Mouse (Mus musculus): Measurements from ENCODE around the gene Treh. TPM values are rescaled to one million over a fixed set of nuclear protein-coding genes. Genes with fewer than 3 reads are reported as not detected.
"Not testable (repeated sequence)": the region's sequence is repeated elsewhere in the genome, so short reads cannot be mapped to it uniquely, and the experiment has no call there.

Gene Treh
- not detected for total RNA-seq (2021)
- long read RNA-seq, experiment 1 = 0 reads
- long read RNA-seq, experiment 2 = 0 reads

DNA sequence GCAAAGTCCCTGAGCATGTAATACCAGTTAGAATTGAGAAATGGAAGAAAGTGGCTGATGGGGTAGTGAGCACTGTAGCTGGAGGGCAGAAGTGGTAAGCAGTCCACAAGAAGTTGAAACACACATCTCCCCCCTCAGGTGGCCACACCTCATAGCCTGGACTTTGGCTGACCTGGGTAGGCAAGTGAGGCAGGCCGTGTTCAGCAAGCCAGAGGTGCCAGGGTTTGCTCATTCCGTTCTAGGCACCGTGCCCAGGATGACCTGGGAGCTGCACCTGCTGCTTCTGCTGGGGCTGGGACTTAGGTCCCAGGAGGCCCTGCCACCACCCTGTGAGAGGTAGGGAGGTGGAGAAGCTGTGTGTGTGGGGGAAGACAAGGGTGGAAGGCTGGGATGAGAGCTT, at the start of gene Treh:
Gene Treh (plus strand): TSS at position 229 of the 400 bp plus-strand sequence.
- DNase-seq (ENCODE audit: low spot score in 2 of 2) = no peak

DNA sequence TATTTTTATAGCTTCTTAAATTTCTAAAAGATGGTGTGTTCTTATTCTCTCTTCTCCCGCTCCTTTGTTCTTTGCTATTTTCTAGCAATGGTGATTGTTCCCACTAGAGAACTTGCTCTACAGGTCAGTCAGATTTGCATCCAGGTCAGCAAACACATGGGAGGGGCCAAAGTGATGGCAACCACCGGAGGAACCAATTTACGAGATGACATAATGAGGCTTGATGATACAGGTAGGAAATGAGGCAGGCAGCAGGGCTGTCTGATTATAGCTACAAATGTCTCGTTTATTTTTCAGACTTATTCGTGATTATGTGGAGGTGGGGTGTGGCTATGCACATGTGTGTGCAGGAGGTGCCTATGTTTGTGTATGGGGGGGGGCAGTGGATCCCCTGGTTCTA, 48.6 kb upstream of the Treh start:
- DNase-seq (ENCODE audit: low spot score in 2 of 2) = no peak

DNA sequence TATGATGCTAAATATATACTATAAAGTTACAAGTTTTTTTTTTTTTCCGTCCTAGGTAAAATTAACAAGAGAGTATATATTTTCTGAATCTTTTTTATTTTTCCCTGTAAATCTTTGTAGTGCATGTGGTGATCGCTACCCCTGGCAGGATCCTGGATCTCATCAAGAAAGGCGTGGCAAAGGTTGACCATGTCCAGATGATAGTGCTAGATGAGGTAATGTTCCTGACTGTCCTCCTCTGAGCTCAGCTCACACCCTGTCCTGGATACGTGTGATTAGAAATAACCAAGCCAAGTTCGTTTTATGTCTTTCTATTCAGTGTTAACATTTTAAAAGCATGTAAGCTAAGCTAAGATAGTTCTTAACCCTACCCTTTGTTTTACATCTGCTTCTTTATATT, 46.8 kb upstream of the Treh start:
- no peak for DNase-seq (ENCODE audit: low spot score in 2 of 2)

- no peak for DNase-seq (ENCODE audit: low spot score in 2 of 2)
Observed at GRCm38 (mm10) chr9:44637551-44638169, 35.4 kb upstream of the Treh start.

DNA sequence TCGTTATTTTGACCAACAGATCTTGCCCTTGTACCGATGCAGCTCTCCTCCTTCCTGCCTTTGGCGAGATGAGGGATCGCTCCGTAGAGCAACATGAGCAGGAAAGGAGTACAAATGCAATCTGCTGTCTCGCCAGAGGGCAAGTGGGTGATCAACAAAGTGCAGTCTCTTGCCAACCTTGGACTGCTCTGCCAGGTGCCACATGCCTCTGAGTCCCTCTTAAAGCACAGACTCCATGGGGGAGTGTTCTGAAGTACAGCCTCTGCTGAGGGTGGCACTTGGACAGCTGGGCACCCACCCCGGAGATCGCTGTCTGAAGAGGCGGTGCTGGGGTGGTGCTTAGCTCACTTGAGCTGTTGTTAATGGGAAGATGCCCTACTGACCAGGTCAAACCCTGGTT, 34.3 kb upstream of the Treh start:
- DNase-seq (ENCODE audit: low spot score in 2 of 2) = not testable (repeated sequence)

GRCm38 (mm10) chr9:44640028-44640427, 33.0 kb upstream of the Treh start:
- not testable (repeated sequence) for DNase-seq (ENCODE audit: low spot score in 2 of 2)

DNA sequence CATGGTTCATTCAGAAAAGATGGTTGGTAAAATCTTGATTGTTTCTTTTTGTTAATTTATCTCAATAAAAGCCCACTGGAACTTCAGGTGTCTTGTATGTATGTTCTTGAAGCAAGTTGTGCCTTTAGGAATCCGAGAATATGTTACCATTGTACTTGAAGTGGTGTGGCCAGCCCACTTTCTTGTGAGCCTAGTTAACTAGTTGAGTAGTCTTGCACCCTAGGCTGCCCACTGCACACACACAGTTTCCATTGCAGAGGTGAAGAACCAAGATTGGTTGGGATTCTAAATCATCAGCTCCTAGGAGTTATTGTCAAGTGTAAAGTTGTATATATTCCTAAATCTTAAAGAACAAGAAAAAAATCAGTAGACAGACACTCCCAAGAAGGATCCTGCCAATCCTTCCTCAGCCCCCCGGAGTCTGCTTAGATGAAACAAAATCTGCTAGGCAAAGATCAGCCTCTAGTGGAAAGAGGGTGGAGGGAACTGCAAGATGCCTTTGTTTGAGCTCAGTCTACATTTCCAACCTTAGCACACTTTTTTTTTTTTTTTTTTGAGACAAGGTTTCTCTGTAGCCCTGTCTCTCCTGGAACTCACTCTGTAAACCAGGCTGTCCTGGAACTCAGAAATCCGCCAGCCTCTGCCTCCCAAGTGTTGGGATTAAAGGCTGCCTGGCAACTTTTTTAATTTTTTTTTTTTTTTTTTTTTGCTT, 32.2 kb upstream of the Treh start:
- DNase-seq (ENCODE audit: low spot score in 2 of 2) = no peak

GRCm38 (mm10) chr9:44641616-44642015, 31.4 kb upstream of the Treh start:
- DNase-seq (ENCODE audit: low spot score in 2 of 2) = no peak

DNA sequence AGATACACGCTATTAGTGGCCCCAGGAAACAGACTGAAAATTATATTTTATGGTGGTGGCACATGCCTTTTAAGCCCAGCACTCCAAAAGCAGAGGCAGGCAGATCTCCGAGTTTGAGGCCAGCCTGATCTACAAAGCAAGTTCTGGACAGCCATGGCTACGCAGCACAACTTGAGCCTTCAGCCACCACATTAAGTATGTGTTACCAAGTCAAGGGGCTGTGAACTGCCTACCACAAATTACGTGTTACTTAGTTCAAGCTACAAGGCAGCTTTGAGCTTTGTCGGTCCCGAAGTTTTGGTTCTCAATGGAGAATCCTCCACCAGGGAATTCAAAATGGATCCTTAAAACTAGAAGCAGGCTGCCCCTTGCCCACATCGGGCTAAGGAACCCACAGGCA, 29.9 kb upstream of the Treh start:
- DNase-seq (ENCODE audit: low spot score in 2 of 2) = no peak

GRCm38 (mm10) chr9:44644186-44644585, 28.8 kb upstream of the Treh start:
- DNase-seq (ENCODE audit: low spot score in 2 of 2) = no peak

- DNase-seq (ENCODE audit: low spot score in 2 of 2) = no peak
Observed at GRCm38 (mm10) chr9:44645481-44645880, 27.6 kb upstream of the Treh start.

DNA sequence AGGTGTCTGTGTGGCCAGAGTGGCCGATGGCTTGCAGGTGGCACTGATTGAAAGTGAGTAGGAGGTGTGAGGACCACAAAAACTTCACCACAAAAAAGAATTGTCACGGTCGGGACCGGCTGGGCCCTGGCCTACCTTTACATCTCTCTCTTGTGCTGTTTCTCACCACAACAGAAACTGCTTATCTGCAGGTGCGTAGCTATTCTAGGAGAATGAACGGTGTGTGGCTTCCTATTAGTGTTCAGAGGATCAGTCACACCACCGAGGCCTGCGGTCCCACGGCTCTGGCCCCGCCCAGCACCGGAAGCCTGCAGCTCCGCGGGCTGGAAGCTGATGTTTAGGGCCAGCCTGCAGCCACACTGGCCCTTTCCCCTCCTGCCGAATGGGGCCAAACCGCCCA, 27.1 kb upstream of the Treh start:
- DNase-seq (ENCODE audit: low spot score in 2 of 2) = no peak

GRCm38 (mm10) chr9:44646366-44646765, 26.7 kb upstream of the Treh start:
- DNase-seq (ENCODE audit: low spot score in 2 of 2) = no peak

GRCm38 (mm10) chr9:44647026-44647425, 26.0 kb upstream of the Treh start:
- DNase-seq (ENCODE audit: low spot score in 2 of 2) = no peak

DNA sequence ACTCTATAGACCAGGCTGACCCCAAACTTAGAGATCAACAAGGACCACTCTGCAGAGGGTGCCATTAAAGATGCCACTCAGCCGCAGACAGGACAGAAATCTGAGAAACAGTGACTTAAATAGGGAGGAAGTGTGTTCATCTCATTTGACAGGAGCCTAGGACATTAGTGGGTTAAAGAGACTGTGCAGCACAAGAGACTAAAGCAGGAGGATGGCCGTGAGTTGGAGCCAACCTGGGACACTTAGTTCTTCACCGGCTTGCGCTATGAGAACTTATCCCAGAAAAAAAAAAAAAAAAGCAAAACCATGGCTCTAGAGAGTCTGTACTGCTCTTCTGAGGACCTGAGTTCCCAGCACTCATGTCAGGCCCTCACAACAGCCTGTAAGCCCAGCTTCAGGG, 25.4 kb upstream of the Treh start:
- no peak for DNase-seq (ENCODE audit: low spot score in 2 of 2)

DNA sequence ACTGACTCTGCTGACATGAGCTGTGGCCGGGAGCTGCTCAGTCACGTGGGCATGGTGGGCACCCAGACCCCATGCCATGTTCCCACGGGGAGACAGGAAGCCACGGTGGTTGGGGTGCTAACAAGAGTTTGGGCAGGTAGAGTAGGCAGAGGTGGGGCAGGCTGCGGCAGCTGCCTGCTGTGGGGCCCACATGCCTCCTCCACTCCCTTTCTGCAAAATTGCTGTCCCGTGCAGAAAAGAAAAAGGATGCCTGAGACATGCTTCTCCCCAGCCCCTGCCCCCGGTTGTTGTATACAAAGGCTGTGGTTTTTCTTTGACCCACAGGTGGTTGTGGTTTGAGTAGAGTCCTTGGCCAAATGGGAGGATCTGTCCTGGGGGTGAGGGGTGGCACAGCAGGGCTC, 24.2 kb upstream of the Treh start:
- DNase-seq (ENCODE audit: low spot score in 2 of 2) = no peak

GRCm38 (mm10) chr9:44652027-44652426, 21.0 kb upstream of the Treh start:
- DNase-seq (ENCODE audit: low spot score in 2 of 2) = peak; percentile 73 to 74

GRCm38 (mm10) chr9:44653896-44654295, 19.1 kb upstream of the Treh start:
- no peak for DNase-seq (ENCODE audit: low spot score in 2 of 2)

GRCm38 (mm10) chr9:44655098-44656066, 17.7 kb upstream of the Treh start:
- DNase-seq (ENCODE audit: low spot score in 2 of 2) = peak; percentile 42 to 48

GRCm38 (mm10) chr9:44663706-44664105, 9.3 kb upstream of the Treh start:
- DNase-seq (ENCODE audit: low spot score in 2 of 2) = no peak

GRCm38 (mm10) chr9:44671416-44671815, 1.6 kb upstream of the Treh start:
- DNase-seq (ENCODE audit: low spot score in 2 of 2) = no peak
